Mouse (Mus musculus): ENCODE results near the gene Fam24b.

Fam24b gene

DNA sequence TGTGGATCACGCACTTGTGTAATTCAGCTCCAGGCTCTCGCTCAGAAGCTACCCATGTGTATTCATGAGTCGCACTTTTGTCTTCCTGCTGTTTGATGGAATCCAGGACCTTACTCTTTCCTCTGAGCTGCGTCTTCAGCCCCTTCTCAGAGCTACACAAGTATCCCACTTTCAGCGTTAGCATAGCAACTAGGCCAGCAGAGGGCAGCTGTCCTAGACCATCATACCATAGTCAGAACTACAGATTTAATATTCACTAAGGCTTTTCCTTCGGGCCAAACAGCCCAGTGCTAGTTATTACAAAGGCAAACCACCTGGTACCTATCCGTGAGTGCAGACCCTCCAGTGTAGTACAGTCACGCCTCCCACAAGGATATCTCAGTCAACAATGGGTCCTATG, 32.2 kb downstream of the Fam24b start:
- in situ Hi-C loops (cut with MboI, MseI) = no loop called here

Data from regulatory T cell (primary cell).